Mouse (Mus musculus) liver, adult 2 months (tissue): ENCODE data around the gene Prelid1. TPM values are rescaled to one million over a fixed set of nuclear protein-coding genes. Genes with fewer than 3 reads are reported as not detected.

Experiments used
- DNase-seq: peaks from one replicate; pipeline ENCODE4 v3.0.0-alpha.2; 2011; ENCODE audit warnings: low read depth, low spot score; ENCODE audit errors: extremely low read depth
- H3K27ac ChIP-seq: fragments of 200-500 bp; replicated peaks from 2 replicates; pipeline ENCODE4 v1.5.1; 2012; ENCODE audit warnings: low read depth, mild to moderate bottlenecking, control low read depth, inconsistent platforms, low read length; ENCODE audit not compliant: insufficient read depth
- H3K27me3 ChIP-seq: fragments of 200-500 bp; 2 replicates; pipeline ENCODE4 v1.6.1; 2012; ENCODE audit warnings: mild to moderate bottlenecking, moderate library complexity, low read length, inconsistent platforms; ENCODE audit not compliant: control insufficient read depth, insufficient read depth
- H3K36me3 ChIP-seq: fragments of 200-500 bp; 2 replicates; pipeline ENCODE4 v1.6.1; 2012; ENCODE audit warnings: low read length, inconsistent platforms; ENCODE audit not compliant: control insufficient read depth, insufficient read depth
- H3K4me1 ChIP-seq: fragments of 200-500 bp; 2 replicates; pipeline ENCODE4 v1.6.1; 2011; ENCODE audit warnings: low read length; ENCODE audit not compliant: control insufficient read depth, insufficient read depth
- H3K4me3 ChIP-seq: fragments of 200-500 bp; 2 replicates; pipeline ENCODE4 v1.5.1; 2011; ENCODE audit warnings: low read depth, mild to moderate bottlenecking, control low read depth, low read length, moderate library complexity; ENCODE audit not compliant: insufficient read depth
- H3K79me2 ChIP-seq: fragments of 200-500 bp; 2 replicates; pipeline ENCODE4 v1.6.1; 2012; ENCODE audit warnings: inconsistent platforms, mild to moderate bottlenecking, low read length, moderate library complexity; ENCODE audit not compliant: control insufficient read depth, insufficient read depth
- H3K9ac ChIP-seq: fragments of 200-500 bp; 2 replicates; pipeline ENCODE4 v1.6.1; 2012; ENCODE audit warnings: low read depth, mild to moderate bottlenecking, control low read depth, inconsistent platforms, low read length
- CTCF ChIP-seq: fragments of 200-500 bp; IDR thresholded peaks from 2 replicates; pipeline ENCODE4 v1.5.1; 2011; ENCODE audit warnings: low read depth, low read length, control low read depth
- POLR2A ChIP-seq: fragments of 200-500 bp; IDR thresholded peaks from 2 replicates; pipeline ENCODE4 v1.6.1; 2011; ENCODE audit warnings: low read length, control low read depth; ENCODE audit not compliant: insufficient read depth; ENCODE audit errors: extremely low read depth
- WGBS: fragments of 180-500 bp; shearing (Covaris S2); methylation state at CpG from one replicate; pipeline ENCODE4 v1.1.7; 2018; 5-methylcytosine and 5-hydroxymethylcytosine counted together
- polyA plus RNA-seq: library from polyadenylated mRNA; depleted of rRNA; stranded (reverse); fragments of >200 nt; gene quantifications from 2 replicates; pipeline ENCODE4 v1.2.3, GENCODE M21; 2012; rRNA removed
- total RNA-seq: library from RNA; depleted of rRNA; stranded (reverse); fragments of >200 nt; gene quantifications from 2 replicates; pipeline ENCODE4 v1.2.3, GENCODE M21; 2014; rRNA removed

Gene Prelid1
- total RNA-seq (96.3 and 115 TPM in 2 replicates), polyA plus RNA-seq (378 and 383 TPM in 2 replicates)

GRCm38 (mm10) chr13:55319931-55320533 lies at the start of gene Prelid1:
Gene Prelid1 (plus strand): TSS chr13:55320500.
- Histone ChIP-seq H3K79me2 (peaks cover 9% of the 10 kb centered on the region; the same call in 1 of the 2 replicates), H3K36me3 (peaks cover 14% of the 10 kb centered on the region), H3K4me3 (peak within 1 kb of the TSS; percentile 90), H3K27me3 (no peaks in the 10 kb centered on the region), H3K27ac (peak within 1 kb of the TSS; percentile 75), H3K9ac (peak within 1 kb of the TSS; percentile 84), H3K4me1 (peaks cover 14% of the 10 kb centered on the region)
- DNase-seq = peak; percentile 66
- 55% methylated on average over 4 of the region's 4 CpGs for WGBS
- TF ChIP-seq POLR2A (no peak), CTCF (no peak)

- DNase-seq = no peak
- H3K36me3 ChIP-seq = peaks cover 61% of the 10 kb centered on the region
- H3K9ac ChIP-seq = no peak overlapping the region
- no peaks in the 10 kb centered on the region for H3K27me3 ChIP-seq
- H3K27ac ChIP-seq = no peak overlapping the region
- H3K4me1 ChIP-seq = no peaks in the 10 kb centered on the region
- no peak overlapping the region for H3K4me3 ChIP-seq
- no peak for TF ChIP-seq POLR2A
- no peak for TF ChIP-seq CTCF
- 95% methylated on average over 5 of the region's 5 CpGs for WGBS
- peaks cover 7% of the 10 kb centered on the region; the same call in 1 of the 2 replicates for H3K79me2 ChIP-seq
Observed at GRCm38 (mm10) chr13:55277203-55277602, 43.1 kb upstream of the Prelid1 start.

- 81% methylated on average over 5 of the region's 5 CpGs for WGBS
Observed at GRCm38 (mm10) chr13:55277646-55278045, 42.7 kb upstream of the Prelid1 start.

GRCm38 (mm10) chr13:55288854-55289253 lies 31.4 kb upstream of the Prelid1 start:
- H3K9ac ChIP-seq = no peak overlapping the region
- DNase-seq = no peak
- WGBS = 84% methylated on average over 3 of the region's 3 CpGs
- H3K79me2 ChIP-seq = no peaks in the 10 kb centered on the region
- no peaks in the 10 kb centered on the region for H3K4me1 ChIP-seq
- H3K27me3 ChIP-seq = no peaks in the 10 kb centered on the region
- H3K4me3 ChIP-seq = no peak overlapping the region
- TF ChIP-seq CTCF (no peak), POLR2A (no peak)
- peaks cover 61% of the 10 kb centered on the region for H3K36me3 ChIP-seq
- H3K27ac ChIP-seq = no peak overlapping the region

More at GRCm38 (mm10) chr13:55277646-55278045, 42.7 kb upstream of the Prelid1 start:
- DNase-seq = no peak
- TF ChIP-seq POLR2A = no peak
- TF ChIP-seq CTCF = no peak
- peaks cover 62% of the 10 kb centered on the region for H3K36me3 ChIP-seq
- H3K9ac ChIP-seq = no peak overlapping the region
- H3K4me3 ChIP-seq = no peak overlapping the region
- no peak overlapping the region for H3K27ac ChIP-seq
- H3K27me3 ChIP-seq = no peaks in the 10 kb centered on the region
- H3K4me1 ChIP-seq = no peaks in the 10 kb centered on the region
- H3K79me2 ChIP-seq = peaks cover 7% of the 10 kb centered on the region; the same call in 1 of the 2 replicates

GRCm38 (mm10) chr13:55296760-55297159 lies 23.5 kb upstream of the Prelid1 start:
- TF ChIP-seq CTCF (no peak), POLR2A (no peak)
- H3K9ac ChIP-seq = no peak overlapping the region
- no peaks in the 10 kb centered on the region for H3K79me2 ChIP-seq
- WGBS = 96% methylated on average over 1 of the region's 1 CpGs
- peaks cover 73% of the 10 kb centered on the region for H3K36me3 ChIP-seq
- no peak overlapping the region for H3K27ac ChIP-seq
- no peak overlapping the region for H3K4me3 ChIP-seq
- no peaks in the 10 kb centered on the region for H3K4me1 ChIP-seq
- no peak for DNase-seq
- no peaks in the 10 kb centered on the region for H3K27me3 ChIP-seq

- Histone ChIP-seq H3K36me3 (peaks cover 74% of the 10 kb centered on the region), H3K4me3 (no peak overlapping the region), H3K27me3 (no peaks in the 10 kb centered on the region), H3K27ac (no peak overlapping the region), H3K79me2 (no peaks in the 10 kb centered on the region), H3K9ac (no peak overlapping the region), H3K4me1 (no peaks in the 10 kb centered on the region)
- DNase-seq = no peak
- WGBS = 90% methylated on average over 5 of the region's 5 CpGs
- no peak for TF ChIP-seq POLR2A
- TF ChIP-seq CTCF = no peak
Observed at GRCm38 (mm10) chr13:55300913-55301312, 19.4 kb upstream of the Prelid1 start.
